Mouse (Mus musculus) liver, postnatal 0 days (tissue): ENCODE results near the gene Tmx2.

ENCODE experiments used
- CTCF ChIP-seq: sonication (generic); IDR thresholded peaks from 2 replicates; pipeline ENCODE4 v1.5.1; 2016; ENCODE audit warnings: antibody characterized with exemption, low read depth
- EP300 ChIP-seq: IDR thresholded peaks from 2 replicates; pipeline ENCODE4 v1.6.1; 2016; ENCODE audit warnings: antibody characterized with exemption, low read depth, mild to moderate bottlenecking

GRCm38 (mm10) chr2:84720718-84721117 is 41.8 kb upstream of the Tmx2 start:
- TF ChIP-seq EP300 = no peak
- no peak for TF ChIP-seq CTCF
